Mouse (Mus musculus): Measurements from ENCODE around the gene Tecr.
"Not testable (repeated sequence)": the region's sequence is repeated elsewhere in the genome, so short reads cannot be mapped to it uniquely, and the experiment has no call there.

The Tecr gene

GRCm38 (mm10) chr8:83618566-83618965, 10.8 kb upstream of the Tecr start:
- no peak for DNase-seq (ENCODE audit: low spot score)

GRCm38 (mm10) chr8:83617111-83617510, 9.3 kb upstream of the Tecr start:
- no peak for DNase-seq (ENCODE audit: low spot score)

GRCm38 (mm10) chr8:83616625-83617024, 8.9 kb upstream of the Tecr start:
- no peak for DNase-seq (ENCODE audit: low spot score)

GRCm38 (mm10) chr8:83613695-83614094, 5.9 kb upstream of the Tecr start:
- no peak for DNase-seq (ENCODE audit: low spot score)

- DNase-seq (ENCODE audit: low spot score) = no peak
These were observed 4.2 kb upstream of the Tecr start for GRCm38 (mm10) chr8:83611921-83612320.

- DNase-seq (ENCODE audit: low spot score) = no peak
These were observed 1.9 kb upstream of the Tecr start for GRCm38 (mm10) chr8:83609547-83610180.

- DNase-seq (ENCODE audit: low spot score) = no peak
These were observed 1.3 kb upstream of the Tecr start for GRCm38 (mm10) chr8:83609086-83609485.

- peak; percentile 81 for DNase-seq (ENCODE audit: low spot score)
These were observed 643 bp upstream of the Tecr start for GRCm38 (mm10) chr8:83608398-83608829.

GRCm38 (mm10) chr8:83602650-83603029, 5.1 kb downstream of the Tecr start:
- no peak for DNase-seq (ENCODE audit: low spot score)

- no peak for DNase-seq (ENCODE audit: low spot score)
These were observed 8.0 kb downstream of the Tecr start for GRCm38 (mm10) chr8:83599814-83600213.

GRCm38 (mm10) chr8:83598146-83598545, 9.6 kb downstream of the Tecr start:
- DNase-seq (ENCODE audit: low spot score) = no peak

- DNase-seq (ENCODE audit: low spot score) = no peak
These were observed 11.4 kb downstream of the Tecr start for GRCm38 (mm10) chr8:83596369-83596768.

- not testable (repeated sequence) for DNase-seq (ENCODE audit: low spot score)
These were observed 12.8 kb downstream of the Tecr start for GRCm38 (mm10) chr8:83595050-83595345.

GRCm38 (mm10) chr8:83594167-83595049, 13.4 kb downstream of the Tecr start:
- peak; percentile 83 for DNase-seq (ENCODE audit: low spot score)

- no peak for DNase-seq (ENCODE audit: low spot score)
These were observed 14.2 kb downstream of the Tecr start for GRCm38 (mm10) chr8:83593325-83594166.

GRCm38 (mm10) chr8:83592682-83593081, 15.1 kb downstream of the Tecr start:
- DNase-seq (ENCODE audit: low spot score) = no peak

GRCm38 (mm10) chr8:83590488-83591023, 17.2 kb downstream of the Tecr start:
- DNase-seq (ENCODE audit: low spot score) = no peak

- DNase-seq (ENCODE audit: low spot score) = no peak
These were observed 18.9 kb downstream of the Tecr start for GRCm38 (mm10) chr8:83588886-83589285.

- no peak for DNase-seq (ENCODE audit: low spot score)
These were observed 20.1 kb downstream of the Tecr start for GRCm38 (mm10) chr8:83587644-83588043.

GRCm38 (mm10) chr8:83585333-83585732, 22.4 kb downstream of the Tecr start:
- no peak for DNase-seq (ENCODE audit: low spot score)

- DNase-seq (ENCODE audit: low spot score) = no peak
These were observed 23.0 kb downstream of the Tecr start for GRCm38 (mm10) chr8:83584771-83585170.

GRCm38 (mm10) chr8:83583236-83583635, 24.5 kb downstream of the Tecr start:
- no peak for DNase-seq (ENCODE audit: low spot score)
